In genomic region chr3:135212658-135213350, GRCm38 (mm10) we compare ENCODE assay signal across 8 mouse cellular contexts. TPM values are rescaled to one million over a fixed set of nuclear protein-coding genes. Genes with fewer than 3 reads are reported as not detected.
DNase-seq lines count a peak whose midpoint lies in the region; ATAC-seq and TF ChIP-seq lines count a peak whose summit lies in the region.

No protein-coding gene starts in this region.

- H3K4me3 ChIP-seq in lung, postnatal 0 days (ENCODE audit: low read depth, low read length): peak overlapping the region; percentile 77
- peak overlapping the region; percentile 66 for H3K4me3 ChIP-seq in hindbrain, postnatal 0 days (ENCODE audit: low read length)
- peak overlapping the region; percentile 75 for H3K4me3 ChIP-seq in midbrain, embryonic 15.5 days

- peak overlapping the region; percentile 60; the same call in 1 of the 2 replicates for H3K9ac ChIP-seq in lung, postnatal 0 days (replicated peaks; ENCODE audit: low read depth)
- peak overlapping the region; percentile 40; the same call in 1 of the 2 replicates for H3K9ac ChIP-seq in hindbrain, postnatal 0 days (replicated peaks; ENCODE audit: low read length)
- H3K9ac ChIP-seq in midbrain, embryonic 15.5 days: peak overlapping the region; percentile 42

- no peak overlapping the region for H3K27ac ChIP-seq in lung, postnatal 0 days (ENCODE audit: low read length)
- H3K27ac ChIP-seq in hindbrain, postnatal 0 days: no peak overlapping the region
- H3K27ac ChIP-seq in midbrain, embryonic 15.5 days: no peak overlapping the region

- H3K36me3 ChIP-seq in lung, postnatal 0 days (ENCODE audit: insufficient read depth, low read length): no peaks in the 10 kb centered on the region
- H3K36me3 ChIP-seq in hindbrain, postnatal 0 days (ENCODE audit: insufficient read depth, low read length): no peaks in the 10 kb centered on the region
- no peaks in the 10 kb centered on the region for H3K36me3 ChIP-seq in midbrain, embryonic 15.5 days (replicated peaks)

- no peaks in the 10 kb centered on the region for H3K9me3 ChIP-seq in lung, postnatal 0 days (ENCODE audit: low read length)
- H3K9me3 ChIP-seq in hindbrain, postnatal 0 days (ENCODE audit: low read length): no peaks in the 10 kb centered on the region
- no peaks in the 10 kb centered on the region for H3K9me3 ChIP-seq in midbrain, embryonic 15.5 days

- no peak for ATAC-seq in lung, postnatal 0 days
- peak; percentile 40 for ATAC-seq in common myeloid progenitor, adult 5-6 weeks (replicated peaks; ENCODE audit: low read depth, poor library complexity, severe bottlenecking)
- no peak; the same call in 1 of the 2 replicates for ATAC-seq in hindbrain, postnatal 0 days
- 0 out of 2 replicates have a peak, but pooled peaks have one; percentile 31 for ATAC-seq in midbrain, embryonic 15.5 days (replicated peaks)

- TF ChIP-seq CTCF in lung, postnatal 0 days (IDR thresholded peaks at IDR 0.05): no peak
- no peak for TF ChIP-seq CTCF in hindbrain, postnatal 0 days (IDR thresholded peaks at IDR 0.05; ENCODE audit: low read depth)

- no peak for TF ChIP-seq EP300 in lung, postnatal 0 days (IDR thresholded peaks at IDR 0.05)

- peak; percentile 5 for DNase-seq in lung, postnatal 0 days (ENCODE audit: low spot score)
- no peak for DNase-seq in lung, postnatal 10 days
- no peak for DNase-seq in hindbrain, postnatal 0 days (ENCODE audit: low spot score)
- no peak for DNase-seq in right cerebral cortex, postnatal 36 days (ENCODE audit: low spot score in 2 of 2)
- DNase-seq in thymus, postnatal 14 days: no peak
- DNase-seq in urinary bladder, postnatal 10 days (ENCODE audit: low spot score): no peak

- WGBS in lung, postnatal 0 days: under 1% methylated on average over 26 of the region's 26 CpGs
- under 1% methylated on average over 26 of the region's 26 CpGs for WGBS in hindbrain, postnatal 0 days
- WGBS in midbrain, embryonic 15.5 days: under 1% methylated on average over 26 of the region's 26 CpGs

- peaks cover 4% of the 10 kb centered on the region; the same call in 1 of the 2 replicates for H3K4me1 ChIP-seq in lung, postnatal 0 days (ENCODE audit: insufficient read depth, low read depth, low read length)
- no peaks in the 10 kb centered on the region; the same call in 1 of the 2 replicates for H3K4me1 ChIP-seq in hindbrain, postnatal 0 days (ENCODE audit: insufficient read depth, low read length)
- H3K4me1 ChIP-seq in midbrain, embryonic 15.5 days: peaks cover 17% of the 10 kb centered on the region

- peak overlapping the region; percentile 98 for H3K4me2 ChIP-seq in lung, postnatal 0 days (replicated peaks; ENCODE audit: low read depth, low read length)
- H3K4me2 ChIP-seq in hindbrain, postnatal 0 days (ENCODE audit: low read depth, low read length): peak overlapping the region; percentile 87
- H3K4me2 ChIP-seq in midbrain, embryonic 15.5 days: peak overlapping the region; percentile 85

- H3K27me3 ChIP-seq in lung, postnatal 0 days (replicated peaks; ENCODE audit: insufficient read depth, low read length): no peaks in the 10 kb centered on the region
- no peaks in the 10 kb centered on the region for H3K27me3 ChIP-seq in hindbrain, postnatal 0 days (ENCODE audit: insufficient read depth, low read length)
- H3K27me3 ChIP-seq in midbrain, embryonic 15.5 days (replicated peaks): no peaks in the 10 kb centered on the region

RNA-seq across cellular contexts. Expression of gene Cenpe, which starts 0.5 kb away (rescaled TPM):
- 1.1 and 1.6 TPM in 2 replicates for polyA plus RNA-seq in lung, postnatal 0 days (2015; fragmentation: Nextera tagmentation; extraction: Ambion mirVana)
- total RNA-seq in common myeloid progenitor, adult 5-6 weeks (2017): 103 TPM in 2 replicates
- total RNA-seq in hindbrain, postnatal 0 days (2014; rRNA removed): 3.6 and 7.1 TPM in 2 replicates
- polyA plus RNA-seq in hindbrain, postnatal 0 days (2015; fragmentation: Nextera tagmentation; extraction: Ambion mirVana): 3.9 and 4.5 TPM in 2 replicates
- 3.4 and 4.5 TPM in 2 replicates for polyA plus RNA-seq in midbrain, embryonic 15.5 days (2015; fragmentation: Nextera tagmentation; extraction: Ambion mirVana)

Comparison
In these comparisons a context has a peak if more than half of its experiments do, and no peak if none do; other contexts are left out.
1. ATAC-seq: peak in common myeloid progenitor, adult 5-6 weeks (single experiment) and midbrain, embryonic 15.5 days (single experiment); none in lung, postnatal 0 days (single experiment) and hindbrain, postnatal 0 days (single experiment).
2. Peak in every context shown above with its lines, with median percentiles within 50 percentile points of each other: H3K4me2 ChIP-seq, H3K4me3 ChIP-seq and H3K9ac ChIP-seq.